Mouse (Mus musculus) gastrocnemius, postnatal 4 days (tissue): Measurements from ENCODE around the gene Atp11a. TPM values are rescaled to one million over a fixed set of nuclear protein-coding genes. Genes with fewer than 3 reads are reported as not detected.

ENCODE experiments used
- DNase-seq, 2 experiments: peaks; one replicate each; pipeline ENCODE4 v3.0.0; 2021 to 2022; ENCODE audit warnings: low spot score in 2 of 2, mixed read lengths in 2 of 2
- total RNA-seq, 2 experiments: library from RNA; stranded (reverse); gene quantifications; 2 replicates each; pipeline ENCODE4 v1.2.3; 2021

The Atp11a gene
- total RNA-seq, 2 experiments from 2014 or later: 43.9 to 44.0 TPM

DNA sequence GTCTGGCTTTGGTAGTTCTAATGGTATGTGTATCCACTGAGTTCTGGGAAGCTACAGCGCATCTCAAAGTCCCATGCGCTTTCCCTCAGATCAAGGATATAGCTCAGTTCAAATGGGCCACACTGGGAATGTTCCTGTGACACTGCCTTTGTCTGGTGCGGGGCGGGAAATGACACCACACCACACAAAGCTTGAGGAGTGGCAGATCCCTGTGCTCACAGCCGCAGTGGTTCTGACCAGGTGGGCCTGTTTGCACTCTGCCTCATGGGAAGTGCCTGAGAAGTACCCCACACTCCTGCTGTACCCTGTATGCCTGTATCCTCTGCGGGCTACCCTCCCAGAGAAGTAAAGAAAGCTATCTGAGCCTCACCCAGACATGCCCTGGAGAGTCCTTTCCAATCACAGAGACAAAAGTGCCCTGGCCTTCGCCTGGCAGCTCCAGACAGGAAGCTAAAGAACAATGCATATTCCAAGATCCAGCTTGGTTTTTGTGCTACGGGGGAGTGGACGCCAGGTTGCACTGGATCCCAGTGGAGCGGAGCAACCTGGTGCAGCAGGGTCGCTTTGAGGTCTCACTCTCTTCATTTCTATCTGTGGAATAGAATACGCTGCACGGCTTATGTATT is 147.1 kb downstream of the Atp11a start:
- no peak for DNase-seq

DNA sequence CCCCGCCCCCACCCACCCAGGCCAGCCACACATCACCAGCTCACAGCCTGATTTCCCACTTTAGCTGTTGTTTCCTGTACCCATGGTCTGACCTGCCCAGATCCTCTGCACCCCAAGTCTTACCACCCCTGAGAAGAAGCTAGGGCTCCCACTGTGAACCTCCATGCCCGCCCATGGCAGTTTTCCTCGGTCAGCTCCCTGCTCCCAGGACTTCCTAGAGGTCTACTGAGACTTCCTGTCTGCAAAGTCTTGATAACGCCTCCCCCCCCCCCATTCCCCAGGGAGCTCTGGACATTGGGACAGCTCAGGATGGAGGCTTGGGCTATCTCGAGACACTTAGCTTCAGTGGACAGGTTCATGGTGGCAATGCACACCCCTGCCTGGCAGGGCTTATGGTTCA is 148.3 kb downstream of the Atp11a start:
- DNase-seq: no peak

DNA sequence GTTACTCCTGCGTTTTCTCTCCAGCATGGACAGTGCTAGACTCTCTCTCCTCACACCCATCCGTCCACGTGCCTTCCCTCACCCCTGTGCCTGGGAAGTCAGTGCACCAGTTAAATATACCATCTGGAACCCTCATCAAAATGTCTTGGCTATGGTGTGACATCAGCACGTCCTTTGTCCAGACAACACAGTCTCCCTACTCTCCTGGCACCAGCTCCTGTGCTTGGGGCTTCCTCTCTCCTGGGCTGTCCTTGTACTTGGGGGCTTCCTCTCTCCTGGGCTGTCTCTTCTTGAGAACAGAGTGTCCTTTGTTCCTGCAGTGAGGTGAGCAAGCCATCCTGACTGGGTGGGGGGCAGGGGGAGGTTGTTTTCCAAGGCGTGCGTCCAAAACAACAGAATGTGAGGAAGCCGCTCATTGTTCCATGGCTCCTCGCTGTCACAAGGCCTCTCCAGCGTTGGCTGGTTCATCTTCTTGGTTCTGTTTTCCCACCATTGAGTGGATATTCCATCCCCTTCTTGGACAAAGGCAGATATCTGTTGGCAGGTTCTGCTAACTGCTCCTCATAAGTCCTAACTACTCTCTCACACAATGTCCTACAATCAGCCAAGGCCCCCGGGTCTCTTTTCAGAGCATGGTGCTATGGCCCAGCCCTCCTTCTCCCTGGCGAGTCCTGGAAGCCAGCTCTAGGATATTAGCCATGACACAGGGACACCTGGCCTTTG is 148.9 kb downstream of the Atp11a start:
- no peak for DNase-seq

DNA sequence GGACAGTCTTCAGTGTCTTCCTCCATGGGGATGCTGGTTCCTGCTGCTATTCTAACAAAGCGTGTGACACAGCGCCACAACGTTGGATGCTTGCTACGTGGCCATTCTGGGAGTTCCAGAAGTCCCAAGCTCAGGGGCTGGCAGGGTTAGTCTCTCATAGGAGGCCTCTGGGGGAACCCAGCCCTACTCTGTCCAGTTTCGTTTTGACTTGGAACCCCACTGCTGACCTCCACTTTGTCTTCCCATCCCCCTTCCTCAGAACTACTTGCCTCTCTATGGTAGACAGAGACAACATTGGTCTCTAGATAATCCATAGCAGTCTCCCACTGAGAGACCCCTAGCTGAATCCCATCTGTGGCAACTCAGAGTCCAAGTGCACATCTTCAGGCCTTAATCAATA is 149.8 kb downstream of the Atp11a start:
- no peak for DNase-seq

DNA sequence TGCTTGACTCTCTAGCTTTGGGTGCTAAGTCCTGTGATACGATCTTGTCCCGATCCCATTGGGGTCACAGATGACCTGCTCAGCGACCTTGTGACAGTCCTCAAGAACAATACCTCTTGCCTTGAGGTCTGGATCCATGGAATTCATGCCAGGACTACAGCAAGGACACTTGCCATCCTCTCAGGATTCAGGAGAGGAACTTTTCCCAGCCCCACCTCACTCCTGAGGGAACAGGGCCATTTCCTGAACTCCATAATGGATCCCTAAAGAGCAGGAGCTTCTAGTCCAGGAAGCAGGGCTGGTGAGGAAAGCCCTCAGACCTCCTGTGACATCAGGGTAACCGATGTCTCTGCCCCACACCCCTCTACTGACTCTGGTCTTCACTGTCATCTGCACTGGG is 150.9 kb downstream of the Atp11a start:
- DNase-seq: no peak

DNA sequence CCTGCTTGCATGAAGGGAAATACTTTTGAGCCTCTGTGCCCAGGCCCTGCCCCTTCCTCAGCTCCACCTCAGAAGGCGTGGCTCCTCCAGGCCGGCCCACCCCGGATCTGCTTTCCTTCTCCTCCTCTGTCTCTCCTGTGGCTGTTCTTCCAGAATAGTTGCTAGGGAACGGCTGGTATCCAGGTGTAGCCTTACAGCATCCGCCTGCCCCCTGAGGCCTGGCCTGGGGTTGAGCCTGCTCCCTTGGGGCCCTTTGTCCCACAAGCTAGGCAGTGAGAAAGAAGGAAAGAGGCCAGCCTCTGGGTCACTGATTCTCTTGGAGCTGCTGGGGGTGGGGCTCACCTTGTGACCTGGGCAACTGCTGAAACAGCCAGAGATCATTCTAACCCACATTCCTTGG is 155.2 kb downstream of the Atp11a start:
- no peak for DNase-seq

DNA sequence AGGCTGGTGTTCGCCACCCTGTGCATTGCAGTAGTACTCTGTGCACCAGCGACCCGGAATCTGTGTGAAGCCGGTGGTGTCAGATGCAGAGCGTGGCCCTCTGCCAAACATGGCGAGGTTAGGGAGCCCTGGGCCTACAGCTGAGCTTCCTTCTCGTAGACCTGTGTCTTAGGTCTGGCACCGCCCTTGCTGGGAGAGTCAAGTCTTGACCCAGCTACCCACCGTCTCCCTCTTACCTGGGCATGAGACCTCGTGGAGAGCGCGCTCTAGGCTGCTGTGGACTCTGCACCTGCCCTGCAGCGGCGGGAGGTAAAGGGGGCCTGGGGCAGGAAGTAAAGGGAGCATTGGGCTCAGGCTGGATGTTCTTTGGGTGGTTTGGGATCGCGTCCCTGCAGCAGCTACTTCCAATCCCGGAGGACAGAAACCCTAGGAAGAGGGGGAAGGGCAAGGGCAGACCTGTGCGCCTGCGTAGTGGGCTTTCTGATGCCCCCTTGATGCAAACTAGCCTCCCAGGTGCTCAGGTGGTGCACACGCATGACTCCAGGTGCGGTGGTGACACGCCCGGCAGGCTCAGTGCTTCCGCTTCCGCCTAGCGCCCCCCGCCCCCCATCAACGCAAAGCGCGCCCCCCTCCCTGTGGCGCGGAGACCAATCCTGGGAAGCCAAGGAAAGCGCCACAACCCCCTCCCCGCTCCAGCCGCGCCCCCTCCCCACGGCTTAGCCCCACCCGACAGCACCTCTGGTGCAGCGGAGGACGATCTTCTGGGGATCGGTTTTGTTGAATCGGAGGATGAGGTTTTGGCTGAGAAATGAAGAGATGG is 158.6 kb downstream of the Atp11a start:
- no peak for DNase-seq

DNA sequence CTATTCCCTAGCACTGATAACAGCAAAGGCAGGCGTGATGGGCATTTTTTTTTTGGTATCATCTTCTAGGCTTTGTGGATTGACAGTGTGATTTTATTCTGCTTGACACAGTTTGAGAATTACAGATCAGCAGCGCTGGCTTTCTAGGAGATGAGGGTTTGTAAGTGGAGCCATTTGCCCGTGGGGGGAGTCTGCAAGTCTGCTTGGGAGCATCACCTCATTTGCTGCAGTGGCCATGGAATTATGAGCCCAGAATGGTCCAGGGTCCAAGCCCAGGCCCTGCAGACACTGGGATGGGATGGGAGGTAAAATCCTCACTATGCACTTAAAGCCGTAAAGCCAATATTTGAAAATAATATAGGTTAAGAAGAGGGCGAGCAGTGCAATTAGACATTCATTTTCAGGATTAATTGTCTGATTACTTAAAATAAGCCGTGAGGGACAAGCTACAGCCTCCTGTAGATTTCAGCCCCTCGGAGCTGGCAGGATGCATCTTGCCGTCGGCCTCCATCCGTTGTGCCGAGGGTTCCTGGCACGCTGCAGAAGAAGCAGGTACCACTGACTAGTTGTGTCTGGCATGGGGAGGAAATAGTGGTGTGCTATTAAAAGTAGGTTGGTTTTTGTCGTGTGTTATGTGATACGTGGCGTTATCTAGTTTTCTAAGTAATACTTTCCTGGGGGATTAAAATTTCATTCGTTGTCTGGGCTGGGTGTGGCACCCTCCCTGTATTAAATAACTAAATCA is 159.5 kb downstream of the Atp11a start:
- no peak for DNase-seq

DNA sequence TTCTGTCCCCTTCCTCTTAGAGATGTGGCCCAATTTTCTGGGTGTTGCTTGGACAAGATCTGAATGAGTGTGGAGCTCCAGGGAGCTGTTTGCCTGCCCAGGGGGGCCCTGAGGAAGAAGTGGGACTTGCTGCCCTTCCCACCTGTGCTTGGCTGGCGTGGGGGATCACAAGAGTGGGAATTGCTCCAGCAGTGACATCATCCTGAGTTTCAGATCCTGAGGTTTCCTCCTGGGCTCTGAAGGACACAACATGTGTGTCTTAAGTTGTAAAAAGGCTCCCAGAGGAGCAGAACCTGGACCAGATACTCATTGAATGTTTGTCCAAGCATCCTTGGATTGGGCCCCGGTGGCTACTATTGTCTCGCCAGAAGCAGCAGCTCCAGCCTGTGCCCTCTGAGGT is 160.2 kb downstream of the Atp11a start:
- DNase-seq: no peak

DNA sequence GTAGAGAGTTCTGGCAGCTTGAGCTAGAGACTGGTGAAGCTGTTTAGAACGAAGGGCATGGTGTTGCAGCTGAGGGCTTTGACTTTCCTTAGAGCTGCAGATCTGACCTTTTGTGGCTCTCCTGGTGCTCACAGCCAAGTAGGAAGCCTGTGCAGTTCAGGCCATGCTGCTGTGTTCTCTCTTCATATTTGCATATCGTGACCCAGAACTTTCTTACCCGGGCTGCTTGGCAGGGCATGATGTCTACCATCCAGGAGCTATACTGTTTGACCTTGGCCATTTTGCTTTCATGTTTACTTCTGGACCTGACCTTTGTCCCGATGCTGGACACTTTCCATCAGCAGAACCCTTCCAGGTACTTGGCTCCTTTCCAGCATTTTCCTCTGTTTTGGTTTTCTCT is 161.0 kb downstream of the Atp11a start:
- DNase-seq: no peak

Other genes starting within 250 kb of the Atp11a start
- not detected for gene Spaca7, start 184.0 kb upstream of the Atp11a start, total RNA-seq
- 10 to 100 TPM; 22.3 to 22.7 TPM for gene Tubgcp3, start 84.8 kb upstream of the Atp11a start, total RNA-seq
- 10 to 100 TPM; 36.0 to 42.4 TPM for gene Mcf2l, start 116.8 kb downstream of the Atp11a start, total RNA-seq